Mouse (Mus musculus) right cerebral cortex, adult 2 months (tissue): ENCODE results near the gene Atp5f1.
A peak's percentile ranks its signal among the peaks of the same experiment; 100 is the strongest.
"Not testable (repeated sequence)": the region's sequence is repeated elsewhere in the genome, so short reads cannot be mapped to it uniquely, and the experiment has no call there.

Source experiments
- DNase-seq, 2 experiments: peaks; one replicate each; pipeline ENCODE4 v3.0.0; 2021 to 2022; ENCODE audit warnings: low spot score in 2 of 2

Atp5f1 gene

DNA sequence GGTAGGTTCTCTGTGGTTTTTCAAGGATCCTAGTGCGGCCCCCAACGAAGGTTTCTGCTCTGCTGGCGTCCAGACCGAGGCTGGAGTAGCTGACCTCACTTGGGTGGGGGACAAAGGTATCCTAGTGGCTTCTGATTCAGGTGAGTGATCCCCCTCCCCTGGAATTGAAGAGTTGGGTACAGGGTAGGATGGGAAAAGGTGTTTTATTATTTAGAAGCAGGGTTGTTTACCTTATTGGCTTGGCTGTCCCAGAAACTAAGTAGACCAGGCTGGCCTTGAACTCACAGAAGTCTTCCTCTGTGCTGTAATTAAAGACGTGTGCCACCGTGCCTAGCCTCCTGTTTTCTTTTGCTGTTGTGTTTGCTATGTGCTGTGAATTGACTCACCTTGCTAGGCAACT lies at the start of gene Atp5f1:
Atp5f1 (minus strand) TSS at position 101 of the 400 bp plus-strand sequence.
- DNase-seq, result no peak

DNA sequence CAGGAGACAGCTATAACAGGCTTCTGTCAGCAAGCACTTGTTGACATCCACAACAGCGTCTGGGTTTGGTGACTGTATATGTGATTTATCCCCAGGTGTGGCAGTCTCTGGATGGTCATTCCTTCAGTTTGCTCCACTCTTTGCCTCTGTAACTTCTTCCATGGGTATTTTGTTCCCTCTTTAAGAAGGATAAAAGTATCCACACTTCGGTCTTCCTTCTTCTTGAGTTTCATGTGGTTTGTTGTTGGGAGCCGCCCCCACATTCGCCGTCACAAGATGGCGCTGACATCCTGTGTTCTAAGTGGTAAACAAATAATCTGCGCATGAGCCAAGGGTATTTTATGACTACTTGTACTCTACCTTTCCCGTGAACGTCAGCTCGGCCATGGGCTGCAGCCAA lies 43.5 kb upstream of the Atp5f1 start:
- DNase-seq, result not testable (repeated sequence)

DNA sequence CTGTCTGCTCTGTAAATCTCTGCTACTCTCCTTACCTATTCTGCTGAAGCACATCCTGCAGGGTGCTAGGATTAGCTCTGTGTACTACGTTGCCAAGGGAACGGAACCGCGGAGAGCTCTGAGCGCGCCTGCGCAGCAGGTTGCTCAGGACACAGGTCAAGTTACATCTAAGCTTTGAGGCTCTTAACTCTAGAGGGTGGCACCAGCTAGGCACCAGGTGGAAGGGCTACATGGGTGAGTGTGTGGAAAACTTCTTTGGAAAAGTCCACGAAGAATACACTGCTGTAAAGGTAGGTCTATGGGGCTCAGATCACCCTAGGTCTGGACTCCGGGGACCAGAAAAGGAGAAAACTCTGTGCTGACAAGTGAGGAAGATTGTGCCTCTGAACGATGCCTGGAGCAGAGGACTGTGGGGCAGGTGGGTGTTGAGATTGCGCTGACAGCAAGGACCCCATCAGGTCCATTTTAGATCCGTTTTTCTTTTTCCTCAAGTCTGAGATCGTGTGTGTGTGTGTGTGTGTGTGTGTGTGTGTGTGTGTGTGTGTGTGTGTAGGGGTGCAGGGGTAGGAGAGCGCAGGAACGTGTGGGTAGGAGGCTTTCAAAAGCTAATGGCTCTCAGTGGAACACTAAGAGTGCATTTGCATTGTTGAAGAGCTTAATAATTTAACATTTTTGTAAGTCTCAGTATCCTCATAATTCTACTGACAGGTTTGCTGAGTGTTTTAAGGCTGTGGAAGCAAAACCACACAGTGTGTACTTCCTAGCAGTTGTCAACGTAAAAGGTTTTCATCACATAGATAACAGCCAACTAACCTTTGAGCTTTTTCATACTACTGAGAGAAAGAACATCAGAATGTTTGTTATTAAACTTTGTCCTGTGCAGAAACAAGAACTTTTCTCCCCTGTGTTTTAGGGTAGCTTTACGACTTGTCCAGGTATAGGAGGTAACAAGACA lies 41.8 kb upstream of the Atp5f1 start:
- DNase-seq, result peak; percentile 41 to 54

DNA sequence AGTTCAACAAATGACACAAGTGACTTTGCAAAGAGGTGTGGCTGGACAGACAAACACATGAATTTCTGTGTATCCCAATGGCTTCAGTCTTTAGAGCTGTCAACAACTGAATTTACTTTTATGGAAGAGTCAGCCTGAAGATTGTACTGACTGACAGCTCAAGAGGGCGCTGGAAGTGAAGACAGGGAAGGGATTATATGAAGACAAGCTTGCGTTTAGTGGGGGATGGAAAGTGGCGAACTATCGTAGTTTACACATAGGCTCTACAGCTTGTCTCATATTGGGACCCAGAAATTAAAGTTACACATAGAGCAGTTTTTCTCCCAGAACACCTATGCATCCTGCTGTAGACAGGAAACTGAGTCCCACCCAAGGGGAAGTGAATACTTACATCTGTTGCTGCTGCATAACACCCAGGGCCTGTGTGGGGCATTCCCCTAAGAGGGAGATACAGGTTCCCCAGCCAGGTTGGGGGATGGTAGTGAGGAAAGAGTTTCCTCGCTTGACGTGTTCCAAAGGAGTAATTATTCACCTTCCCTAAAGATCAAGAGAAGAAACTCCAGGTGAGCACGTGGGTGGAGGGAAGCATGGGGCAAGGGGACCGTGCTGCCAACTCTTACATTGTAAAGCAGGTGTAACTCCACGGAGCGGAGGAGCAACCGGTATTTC lies 40.9 kb upstream of the Atp5f1 start:
- no peak for DNase-seq

DNA sequence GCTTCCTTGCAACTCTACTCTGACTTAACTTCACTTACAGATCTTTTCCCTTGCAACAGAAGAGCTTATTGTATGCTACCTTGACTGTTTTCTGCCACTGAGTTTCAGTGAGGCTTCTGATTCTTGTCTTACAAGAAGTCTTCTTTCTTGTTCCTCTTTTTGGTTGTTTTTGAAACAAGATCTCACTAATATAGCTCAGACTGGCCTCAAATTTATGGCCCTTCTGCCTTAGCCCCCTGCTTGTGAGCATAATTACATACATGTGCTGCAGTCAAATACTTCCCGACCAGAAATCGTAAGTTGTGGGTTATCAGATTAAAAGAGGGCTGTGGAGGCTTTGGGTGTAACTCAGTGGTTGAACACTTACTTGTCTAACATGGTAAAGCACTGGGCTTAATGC lies 34.8 kb upstream of the Atp5f1 start:
- no peak for DNase-seq

DNA sequence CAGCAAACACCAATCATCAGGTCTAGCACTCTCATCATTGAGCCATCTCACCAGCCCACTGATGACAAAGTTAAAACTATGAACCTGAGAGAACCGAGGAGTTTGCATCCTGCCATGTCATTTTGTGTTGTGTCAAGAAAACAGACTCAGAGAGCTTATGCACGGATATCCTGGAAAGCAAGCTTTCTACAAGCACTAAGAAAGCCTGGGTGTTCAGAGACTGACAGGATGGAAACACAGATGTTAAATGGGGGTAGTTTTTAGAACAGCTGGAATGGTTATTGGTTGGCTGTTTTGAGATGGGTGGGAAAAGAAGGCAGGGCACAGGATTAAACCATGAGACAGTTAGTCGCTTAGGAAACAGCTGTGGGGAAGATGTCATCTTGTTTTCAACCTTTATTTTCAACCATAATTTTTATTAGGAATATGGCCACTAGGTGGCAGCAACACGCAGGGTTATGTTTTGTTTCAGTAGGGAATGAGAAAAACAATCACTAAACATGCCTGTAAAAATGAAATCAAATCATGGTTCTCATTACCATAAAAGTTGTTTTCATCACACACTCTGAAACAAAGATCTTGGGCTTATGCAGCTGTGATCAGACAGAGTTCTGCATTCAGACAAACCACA lies 31.9 kb upstream of the Atp5f1 start:
- peak; percentile 70 to 71 for DNase-seq

DNA sequence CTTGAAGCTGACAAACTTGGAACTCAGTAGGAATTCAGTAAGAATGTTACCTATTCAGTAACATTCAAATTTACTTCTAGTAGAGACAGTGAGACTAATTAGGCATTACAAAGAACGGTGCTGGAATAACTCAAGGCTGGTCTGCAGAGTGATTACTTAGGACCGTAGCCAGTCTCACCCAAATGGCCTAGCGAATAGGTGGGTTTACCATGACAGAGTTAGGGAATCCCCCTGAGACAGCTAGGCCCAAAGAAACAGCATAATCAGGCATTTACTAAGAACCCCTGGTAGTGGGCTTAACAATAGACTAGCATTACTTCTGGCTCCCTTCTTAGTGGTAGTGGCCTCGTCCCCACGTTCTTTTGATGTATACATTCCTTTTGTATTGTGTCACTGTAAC lies 29.7 kb upstream of the Atp5f1 start:
- not testable (repeated sequence) for DNase-seq

DNA sequence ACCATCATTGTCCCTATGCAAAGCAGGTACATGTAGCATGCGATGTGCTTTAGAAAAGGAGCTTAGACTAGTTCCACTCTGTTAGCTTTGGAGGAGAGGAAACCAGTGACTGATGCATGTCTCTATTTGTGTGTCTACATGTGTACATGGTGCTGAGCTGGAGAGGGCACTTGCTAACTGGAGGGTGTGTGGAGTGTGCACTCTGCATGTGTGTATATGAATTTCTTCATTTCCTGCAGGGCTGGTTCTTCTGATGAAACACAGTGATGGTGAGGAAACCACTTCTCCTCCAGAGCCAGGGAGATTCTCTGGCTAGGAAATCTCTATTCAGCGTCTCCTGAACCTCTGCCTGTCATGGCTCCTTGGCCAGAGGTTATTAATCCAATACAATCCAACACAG lies 14.3 kb upstream of the Atp5f1 start:
- DNase-seq, result no peak

DNA sequence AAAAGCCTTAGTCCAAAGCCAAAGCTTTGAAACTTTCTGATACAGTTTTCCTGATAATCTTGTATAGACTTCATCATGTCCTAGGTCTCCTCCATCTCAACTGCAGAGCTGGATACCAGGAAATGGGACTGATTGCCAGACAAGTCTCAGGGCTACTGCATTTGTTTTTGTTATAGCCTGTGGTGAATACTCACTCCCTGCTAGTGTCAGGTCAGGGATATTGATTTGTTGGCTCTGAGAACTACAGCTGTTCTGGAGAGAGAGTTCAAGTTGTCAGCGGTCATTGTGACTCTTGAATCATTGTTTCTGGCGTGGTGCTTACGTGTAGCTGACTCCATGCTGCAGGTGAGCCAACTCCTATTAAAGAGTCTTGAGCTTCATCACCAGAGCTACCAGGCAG lies 13.5 kb upstream of the Atp5f1 start, which contains the start of gene Ovgp1:
Ovgp1 (plus strand) TSS at position 301 of the 400 bp plus-strand sequence.
- DNase-seq, result no peak

DNA sequence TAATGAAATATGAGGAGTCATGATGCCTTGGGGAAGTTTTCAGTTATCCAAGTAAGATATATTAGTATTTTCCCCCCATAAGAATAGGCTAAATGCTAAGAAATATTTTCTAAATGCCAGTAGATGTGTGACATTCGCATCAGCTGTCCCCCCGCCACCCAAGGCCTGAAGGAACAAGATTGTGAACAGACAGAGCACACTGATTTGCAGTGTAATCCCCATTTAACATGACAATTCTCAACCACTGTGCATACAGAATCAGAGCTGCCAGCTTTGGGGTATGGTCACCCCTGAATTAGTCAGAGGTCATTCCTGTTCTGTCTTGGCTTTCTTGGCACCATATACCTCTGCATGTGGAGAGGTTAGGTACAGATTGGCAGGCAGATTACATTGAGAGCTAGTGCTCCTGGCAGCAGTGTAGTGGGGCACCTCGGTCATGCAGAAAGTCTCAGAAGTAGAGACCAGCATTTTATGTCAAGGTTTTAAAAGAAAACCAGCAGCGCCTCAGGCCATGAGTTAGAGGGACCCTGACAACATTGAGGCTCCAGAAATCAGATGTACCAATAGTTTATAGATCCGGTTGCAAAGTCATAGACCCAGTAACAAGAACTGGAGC lies 12.0 kb upstream of the Atp5f1 start:
- DNase-seq, result no peak

DNA sequence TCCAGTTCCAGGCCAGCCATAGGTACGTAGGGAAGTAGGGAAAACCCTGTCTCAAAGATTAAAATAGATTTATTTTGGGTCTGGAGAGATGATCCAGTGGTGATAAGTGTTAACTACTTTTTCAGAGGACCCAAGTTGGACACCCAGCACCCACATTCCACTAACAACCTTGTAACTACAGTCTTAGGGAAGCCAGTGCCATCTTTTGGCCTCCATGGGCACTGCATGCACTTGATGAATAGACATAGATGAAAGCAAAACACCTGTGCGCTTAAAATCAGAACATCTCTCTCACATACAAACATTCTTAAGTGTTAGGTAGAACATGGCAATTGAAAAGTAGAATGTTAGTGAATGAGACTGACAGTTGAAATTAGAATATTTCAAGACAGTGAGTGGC lies 801 bp upstream of the Atp5f1 start:
- DNase-seq, result no peak

DNA sequence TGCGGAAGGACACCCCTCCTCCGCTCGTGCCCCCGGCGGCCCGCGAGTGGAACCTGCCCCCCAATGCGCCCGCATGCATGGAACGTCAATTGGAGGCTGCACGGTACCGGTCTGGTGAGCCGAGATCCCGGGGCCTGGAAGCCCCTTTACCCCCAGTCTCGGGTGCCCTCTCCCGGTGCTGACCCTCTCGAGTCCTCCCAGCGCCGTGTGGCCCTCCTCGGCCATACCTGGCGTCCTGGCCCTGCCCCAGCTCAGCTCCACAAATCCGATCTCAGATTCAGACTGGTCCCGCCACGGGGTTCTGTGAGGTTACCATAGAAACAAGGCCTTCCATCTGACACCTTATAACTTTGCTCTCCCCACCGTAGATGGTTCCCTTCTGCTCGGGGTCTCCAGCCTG lies 314 bp downstream of the Atp5f1 start:
- DNase-seq, result no peak

DNA sequence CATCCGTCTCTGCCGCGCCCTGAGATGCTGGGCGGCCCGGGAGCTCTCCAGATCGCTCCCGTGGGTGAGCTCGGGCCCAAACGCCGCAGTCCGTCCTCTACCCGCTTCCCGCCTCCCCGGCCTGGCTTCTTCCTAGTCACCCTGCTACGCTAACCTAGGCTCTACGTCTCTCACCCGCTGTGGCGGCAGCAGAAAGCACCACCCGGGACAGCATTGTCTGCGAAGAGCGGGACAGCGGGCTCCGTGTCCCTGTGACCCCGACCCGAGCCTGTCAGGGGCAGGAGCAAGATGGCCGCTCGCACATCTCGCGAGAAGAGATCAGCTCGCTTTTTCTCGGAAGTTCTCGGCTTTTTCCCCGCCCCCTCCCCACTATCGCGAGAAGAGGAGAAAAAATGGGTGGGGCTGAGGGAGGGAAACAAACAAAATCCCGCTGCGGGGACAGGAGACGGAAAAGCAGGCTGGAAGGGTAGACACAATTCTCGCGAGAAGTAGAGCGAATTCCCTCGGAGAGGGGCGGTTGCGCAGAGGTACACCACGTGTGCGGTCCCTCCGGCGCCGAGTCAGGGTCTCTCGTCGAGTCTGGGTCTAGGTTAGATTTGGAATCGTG lies 822 bp downstream of the Atp5f1 start, which contains the start of gene Wdr77:
Wdr77 (plus strand) TSS at position 396 of the 607 bp plus-strand sequence.
- peak; percentile 95 to 96 for DNase-seq

DNA sequence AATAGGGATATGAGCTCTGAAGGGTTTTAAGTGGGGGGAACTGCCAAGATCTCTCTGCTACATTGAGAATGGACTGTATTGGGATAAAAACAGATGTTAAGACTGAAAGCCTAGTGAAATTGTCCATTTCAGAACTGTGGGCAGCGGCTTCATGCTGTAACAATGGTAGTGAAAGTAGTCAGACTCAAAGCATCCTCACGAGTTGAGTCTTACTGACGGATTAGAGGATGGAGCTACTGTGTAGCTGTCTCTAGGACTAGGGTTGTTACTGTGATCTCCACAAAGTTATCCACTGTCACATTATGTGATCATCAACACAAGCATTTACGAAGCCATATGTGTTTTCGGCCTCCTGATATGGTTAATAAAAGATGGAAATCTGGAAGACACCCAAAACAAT lies 1.7 kb downstream of the Atp5f1 start:
- no peak for DNase-seq

DNA sequence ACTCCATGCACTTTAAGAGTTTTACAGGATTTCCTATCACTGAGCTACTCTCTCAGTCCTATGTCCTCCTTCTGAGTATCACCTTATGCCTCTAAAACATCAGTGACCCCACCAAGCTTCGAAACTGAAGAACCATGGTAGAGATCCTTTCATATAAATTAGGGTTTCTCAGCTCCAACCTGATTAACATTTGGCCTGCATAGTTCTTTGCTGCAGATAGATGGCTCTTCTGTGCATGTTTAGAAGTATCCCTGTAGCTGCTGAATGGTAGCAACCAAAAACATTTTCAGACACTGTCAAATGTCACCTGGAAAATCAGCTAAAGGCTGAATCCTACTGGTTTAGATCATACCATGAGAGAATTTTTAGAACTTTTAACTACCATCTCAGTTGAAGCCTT lies 2.7 kb downstream of the Atp5f1 start:
- no peak for DNase-seq

DNA sequence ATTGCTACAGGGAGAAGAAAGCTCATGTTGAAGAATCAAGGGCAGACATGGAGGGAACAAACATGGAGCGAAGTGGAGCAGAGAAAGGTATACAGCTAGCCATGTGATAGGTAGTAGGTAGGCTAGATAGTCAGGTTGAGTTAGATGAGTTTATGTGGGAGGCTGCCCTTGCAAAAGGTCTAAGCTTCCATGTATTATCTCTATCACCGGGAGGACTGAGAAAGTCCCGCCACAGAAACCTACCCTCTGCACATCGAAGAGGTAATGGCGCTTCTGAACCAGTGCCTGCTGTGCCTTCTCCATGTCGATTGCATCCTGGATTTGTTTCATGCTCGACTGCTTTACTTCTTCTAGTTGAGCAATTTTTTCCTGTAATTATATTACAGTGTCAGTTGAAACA lies 8.6 kb downstream of the Atp5f1 start:
- DNase-seq, result no peak

DNA sequence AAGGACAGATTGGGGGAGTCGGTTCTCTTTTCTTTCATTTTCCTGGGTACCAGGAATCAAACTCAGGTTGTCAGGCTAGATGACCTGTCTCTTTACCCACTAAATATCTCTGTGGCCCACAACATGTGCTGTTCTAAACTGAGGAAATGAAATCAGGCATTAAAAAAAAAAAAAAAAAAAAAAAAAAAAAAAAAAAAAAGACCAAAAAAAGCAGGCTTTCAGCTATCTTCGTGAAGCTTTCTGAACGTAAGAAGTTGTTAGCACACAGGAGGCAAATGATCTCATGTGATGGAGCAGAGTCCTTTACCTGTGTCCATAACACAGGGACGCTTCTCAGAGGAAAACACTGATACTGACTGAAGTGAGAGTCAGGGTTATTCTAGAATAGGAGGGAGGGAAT lies 23.8 kb downstream of the Atp5f1 start:
- no peak for DNase-seq

DNA sequence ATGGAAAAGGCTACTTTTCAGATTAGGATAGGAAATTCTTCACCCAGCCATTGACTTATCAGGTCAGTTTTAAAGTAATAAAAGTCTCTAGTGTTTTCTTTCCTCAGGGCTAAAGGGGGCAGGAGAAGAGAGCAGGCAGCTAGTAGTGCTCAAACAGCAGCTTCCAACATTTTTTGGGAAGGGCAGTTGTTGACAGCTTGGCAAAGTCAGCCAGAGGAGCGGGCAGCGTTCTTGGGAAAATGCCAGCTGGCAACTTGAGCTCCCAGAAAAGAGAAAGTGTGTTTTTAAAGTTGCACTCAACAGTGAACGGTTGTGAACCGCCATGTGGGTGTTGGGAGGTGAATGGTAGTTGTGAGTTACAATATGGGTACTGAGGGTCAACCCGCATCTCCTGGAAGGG lies 24.9 kb downstream of the Atp5f1 start:
- DNase-seq, result no peak

DNA sequence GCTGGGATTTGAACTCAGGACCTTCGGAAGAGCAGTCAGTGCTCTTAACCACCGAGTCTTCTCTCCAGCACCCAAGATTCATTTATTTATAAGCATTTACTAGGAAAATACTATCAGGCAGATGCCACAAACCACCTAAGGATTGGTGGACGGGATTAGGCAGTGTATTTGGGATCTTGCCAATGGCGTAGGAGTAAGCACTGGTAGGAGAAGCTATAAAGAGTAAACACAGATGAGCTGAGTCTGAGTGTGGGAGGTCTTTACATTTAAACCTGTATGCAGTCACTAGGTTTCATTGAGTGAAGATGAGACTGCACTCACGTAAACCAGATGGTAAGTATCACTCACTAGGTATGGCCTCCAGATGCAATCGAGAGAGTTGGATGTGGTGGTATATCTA lies 26.0 kb downstream of the Atp5f1 start:
- peak; percentile 25 to 37 for DNase-seq

DNA sequence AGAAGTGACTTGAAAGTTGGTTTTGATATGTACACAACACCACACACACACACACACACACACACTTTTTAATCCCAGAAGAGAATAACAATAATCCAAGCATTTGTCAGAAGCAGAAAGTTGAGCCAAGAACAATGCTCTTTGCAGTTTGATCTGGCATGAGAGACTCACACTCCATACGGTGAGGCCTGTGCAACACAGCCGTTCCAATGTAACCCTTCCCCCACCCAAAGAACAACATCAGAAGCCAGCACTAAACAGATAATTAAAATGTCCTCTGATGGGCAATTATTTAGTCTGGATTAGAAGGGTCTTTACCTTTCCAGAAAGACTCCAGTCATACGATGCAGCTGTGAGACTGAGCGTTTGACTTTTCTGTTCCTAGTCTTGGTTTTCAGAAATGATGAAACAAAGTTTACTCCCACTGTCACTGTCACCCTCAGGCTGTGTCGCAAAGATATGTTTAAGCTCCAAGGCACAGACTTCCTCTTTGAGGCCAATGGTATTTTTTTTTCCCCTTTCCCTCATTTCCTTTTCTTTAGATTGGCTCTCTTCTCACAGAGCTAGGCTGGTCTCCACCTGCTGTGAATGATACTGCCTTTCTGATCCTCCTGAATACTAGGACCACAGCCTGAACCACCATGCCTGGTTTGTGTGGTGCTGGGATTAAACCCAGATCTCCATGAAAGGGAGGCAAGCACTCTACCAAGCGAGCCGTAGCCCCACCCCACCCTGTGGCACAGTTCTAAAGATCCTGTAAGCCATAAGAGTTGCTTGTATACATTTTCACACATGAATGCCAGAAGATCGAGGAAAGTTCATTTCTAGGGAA lies 27.4 kb downstream of the Atp5f1 start, which contains the start of gene I830077J02Rik:
I830077J02Rik (minus strand) TSS at position 425 of the 832 bp plus-strand sequence.
- DNase-seq, result no peak
